In genomic region chr2:117113262-117113661, GRCm38 (mm10) we compare ENCODE assay signal across 13 mouse cellular contexts.
"Had no signal": no experiment of that assay in that cellular context is flagged by ENCODE, and none has a peak within 500 bp of the region (broad histone marks: within the 10 kb centered on the region; RNA-seq: fewer than 3 reads in every experiment).

No protein-coding gene starts in this region.

- H3K9me3 ChIP-seq: limb, embryonic 12.5 days; liver, embryonic 12.5 days; liver, embryonic 15.5 days had no signal

- H3K4me2 ChIP-seq: limb, embryonic 12.5 days; liver, embryonic 12.5 days; liver, embryonic 15.5 days; midbrain, embryonic 11.5 days had no signal

- H3K27ac ChIP-seq: left cerebral cortex, adult 2 months; limb, embryonic 12.5 days; liver, embryonic 12.5 days; liver, embryonic 15.5 days had no signal

- H3K4me3 ChIP-seq: left cerebral cortex, adult 2 months; limb, embryonic 12.5 days; liver, embryonic 12.5 days; liver, embryonic 15.5 days had no signal

- ATAC-seq: liver, embryonic 12.5 days had no signal

- H3K4me1 ChIP-seq: liver, embryonic 12.5 days had no signal

- H3K9ac ChIP-seq: limb, embryonic 12.5 days; liver, embryonic 12.5 days; liver, embryonic 15.5 days had no signal

- DNase-seq: kidney, postnatal 10 days; layer of hippocampus, postnatal 36 days; liver; lung, adult 18-20 months; lung, postnatal 36 days; midbrain, embryonic 14.5 days; thymus, adult 18-20 months; thymus, postnatal 36 days had no signal

- H3K27me3 ChIP-seq: limb, embryonic 12.5 days; liver, embryonic 15.5 days had no signal

- H3K36me3 ChIP-seq: limb, embryonic 12.5 days; liver, embryonic 12.5 days; liver, embryonic 15.5 days had no signal
